Comparison of ENCODE assay signal across 11 mouse cellular contexts in genomic region chr6:125482427-125482831, GRCm38 (mm10). TPM values are rescaled to one million over a fixed set of nuclear protein-coding genes. Genes with fewer than 3 reads are reported as not detected.
A peak's percentile ranks its signal among the peaks of the same experiment; 100 is the strongest.
DNase-seq lines count a peak whose midpoint lies in the region; ATAC-seq and TF ChIP-seq lines count a peak whose summit lies in the region.
"Had no signal": no experiment of that assay in that cellular context is flagged by ENCODE, and none has a peak within 500 bp of the region (broad histone marks: within the 10 kb centered on the region; RNA-seq: fewer than 3 reads in every experiment).

No protein-coding gene starts in this region.

- in situ Hi-C loops in ES-E14 (cut with MboI; ENCODE audit: low sequenced_read_pairs in 2 of 2, unreplicated experiment in 2 of 2): no loop called here

- H3K9ac ChIP-seq in intestine, postnatal 0 days (ENCODE audit: low read depth, low read length): no peak overlapping the region
- H3K9ac ChIP-seq in intestine, embryonic 16.5 days (ENCODE audit: low read depth, low read length): no peak overlapping the region
- H3K9ac ChIP-seq in ES-E14 (ENCODE audit: insufficient read depth, low read depth, low read length, poor library complexity, severe bottlenecking): no peak overlapping the region
- H3K9ac ChIP-seq: forebrain, embryonic 12.5 days; limb, embryonic 12.5 days had no signal

- no peak overlapping the region for H3K4me3 ChIP-seq in intestine, postnatal 0 days (ENCODE audit: low read depth, low read length)
- H3K4me3 ChIP-seq in intestine, embryonic 16.5 days (ENCODE audit: low read length): no peak overlapping the region
- H3K4me3 ChIP-seq in ES-E14 (ENCODE audit: insufficient read depth in 1 of 2, low read depth in 1 of 2, low read length in 2 of 2, poor library complexity in 1 of 2, severe bottlenecking in 1 of 2): no peak overlapping the region
- H3K4me3 ChIP-seq: forebrain, embryonic 12.5 days; limb, embryonic 12.5 days had no signal

- H3K36me3 ChIP-seq in intestine, postnatal 0 days (ENCODE audit: control insufficient read depth, insufficient read depth): no peaks in the 10 kb centered on the region
- H3K36me3 ChIP-seq in intestine, embryonic 16.5 days (ENCODE audit: control insufficient read depth, insufficient read depth, low read length): no peaks in the 10 kb centered on the region
- peaks cover 3% of the 10 kb centered on the region; the same call in 1 of the 2 replicates for H3K36me3 ChIP-seq in ES-E14 (ENCODE audit: control insufficient read depth, insufficient read depth, low read length, poor library complexity, severe bottlenecking)
- H3K36me3 ChIP-seq: forebrain, embryonic 12.5 days; limb, embryonic 12.5 days had no signal

- H3K4me1 ChIP-seq in intestine, postnatal 0 days (replicated peaks; ENCODE audit: control insufficient read depth, insufficient read depth, low read length): peaks cover 9% of the 10 kb centered on the region
- H3K4me1 ChIP-seq in intestine, embryonic 16.5 days (ENCODE audit: control insufficient read depth, insufficient read depth, low read length): peaks cover 40% of the 10 kb centered on the region
- H3K4me1 ChIP-seq in ES-E14 (ENCODE audit: control insufficient read depth in 2 of 2, insufficient read depth in 2 of 2, low read length in 2 of 2, poor library complexity in 1 of 2): peaks cover 43 to 57% of the 10 kb centered on the region in 2 experiments

- no peak for DNase-seq in ES-E14 (ENCODE audit: low read depth, low spot score)
- DNase-seq in induced T-regulatory cell, adult 2 months (ENCODE audit: low read depth): peak; percentile 92
- DNase-seq in naive thymus-derived CD4-positive, alpha-beta T cell, adult 2 months (ENCODE audit: low read depth): peak; percentile 83
- no peak for DNase-seq in yolk sac, embryonic 10.5 days (ENCODE audit: low spot score)
- DNase-seq in cerebellum, adult 8-10 months: no peak
- DNase-seq: adrenal gland, postnatal 10 days had no signal

- no peaks in the 10 kb centered on the region for H3K27me3 ChIP-seq in intestine, postnatal 0 days (replicated peaks; ENCODE audit: control insufficient read depth, insufficient read depth, low read length)
- no peaks in the 10 kb centered on the region for H3K27me3 ChIP-seq in intestine, embryonic 16.5 days (replicated peaks; ENCODE audit: control insufficient read depth, insufficient read depth, low read length)
- H3K27me3 ChIP-seq: forebrain, embryonic 12.5 days had no signal

- H3K9me3 ChIP-seq in intestine, postnatal 0 days (ENCODE audit: control insufficient read depth): no peaks in the 10 kb centered on the region
- H3K9me3 ChIP-seq in intestine, embryonic 16.5 days (ENCODE audit: control insufficient read depth, low read length): no peaks in the 10 kb centered on the region
- no peaks in the 10 kb centered on the region for H3K9me3 ChIP-seq in ES-E14 (ENCODE audit: control insufficient read depth, insufficient read depth, low read depth, low read length)
- H3K9me3 ChIP-seq: forebrain, embryonic 12.5 days; limb, embryonic 12.5 days had no signal

- ATAC-seq in intestine, postnatal 0 days: no peak
- ATAC-seq in intestine, embryonic 16.5 days: no peak
- no peak for ATAC-seq in frontal cortex, adult (ENCODE audit: low TSS enrichment)

- H3K27ac ChIP-seq in intestine, postnatal 0 days (ENCODE audit: low read depth, low read length): no peak overlapping the region
- no peak overlapping the region for H3K27ac ChIP-seq in intestine, embryonic 16.5 days (ENCODE audit: low read length)
- peak overlapping the region; percentile 20 for H3K27ac ChIP-seq in ES-E14 (ENCODE audit: insufficient read depth, low read depth, low read length, poor library complexity, severe bottlenecking)
- H3K27ac ChIP-seq: forebrain, embryonic 12.5 days had no signal

- 67% methylated on average over 5 of the region's 5 CpGs for WGBS in intestine, postnatal 0 days
- WGBS in intestine, embryonic 16.5 days: 61% methylated on average over 5 of the region's 5 CpGs

- peak overlapping the region; percentile 32 for H3K4me2 ChIP-seq in intestine, postnatal 0 days (replicated peaks; ENCODE audit: low read depth)
- H3K4me2 ChIP-seq in intestine, embryonic 16.5 days (ENCODE audit: low read depth, low read length): no peak overlapping the region
- H3K4me2 ChIP-seq: forebrain, embryonic 12.5 days; limb, embryonic 12.5 days had no signal

- TF ChIP-seq CTCF in intestine, postnatal 0 days (IDR thresholded peaks at IDR 0.05; ENCODE audit: low read depth): no peak

TF ChIP-seq in ES-E14, 5 proteins besides CTCF, POLR2A, EP300 and RAD21:
- TF ChIP-seq CHD2 (IDR thresholded peaks at IDR 0.05; ENCODE audit: low read depth, low read length) (no peak), ZNF384 (IDR thresholded peaks at IDR 0.05; ENCODE audit: low read depth, low read length) (no peak), HCFC1 (IDR thresholded peaks at IDR 0.05; ENCODE audit: borderline replicate concordance, insufficient read depth, low read length) (no peak), ZC3H11A (IDR thresholded peaks at IDR 0.05; ENCODE audit: borderline replicate concordance, low read depth, low read length) (no peak), MAFK (IDR thresholded peaks at IDR 0.05; ENCODE audit: insufficient read depth, low read depth, low read length) (no peak)

RNA-seq across cellular contexts. Expression of gene Cd9, which starts 12.2 kb away (rescaled TPM):
- 96.1 and 99.5 TPM in 2 replicates for polyA plus RNA-seq in intestine, postnatal 0 days (2015; fragmentation: Nextera tagmentation; extraction: Ambion mirVana)
- polyA plus RNA-seq in intestine, embryonic 16.5 days (2015; fragmentation: Nextera tagmentation; extraction: Ambion mirVana): 146 and 167 TPM in 2 replicates
- total RNA-seq in ES-E14 (2012; rRNA removed): 228 and 374 TPM in 2 replicates

Comparison
In these comparisons a context has a peak if more than half of its experiments do, and no peak if none do; other contexts are left out.
1. DNase-seq: peak in induced T-regulatory cell, adult 2 months (single experiment) and naive thymus-derived CD4-positive, alpha-beta T cell, adult 2 months (single experiment); none in ES-E14 (single experiment), yolk sac, embryonic 10.5 days (single experiment) and cerebellum, adult 8-10 months (single experiment).